Mouse (Mus musculus) midbrain, embryonic 13.5 days (tissue): Measurements from ENCODE around the gene Pcyt1b. TPM values are rescaled to one million over a fixed set of nuclear protein-coding genes. Genes with fewer than 3 reads are reported as not detected.
A peak's percentile ranks its signal among the peaks of the same experiment; 100 is the strongest.

Experiments
- ATAC-seq: fragments of 200-750 bp; cut with Nextera tagmentation; 2 replicates; pipeline ENCODE4 v1.8.0; 2017; ENCODE audit warnings: mild to moderate bottlenecking, moderate TSS enrichment, moderate library complexity
- H3K27ac ChIP-seq: fragments of 300-500 bp; sonication (generic); 2 replicates; pipeline ENCODE4 v1.5.1; 2015; ENCODE audit warnings: inconsistent platforms, mild to moderate bottlenecking, moderate library complexity
- H3K27me3 ChIP-seq: fragments of 300-500 bp; sonication (generic); 2 replicates; pipeline ENCODE4 v1.6.1; 2015; ENCODE audit warnings: mild to moderate bottlenecking, inconsistent platforms
- H3K36me3 ChIP-seq: fragments of 300-500 bp; sonication (generic); 2 replicates; pipeline ENCODE4 v1.6.1; 2015; ENCODE audit warnings: mild to moderate bottlenecking, inconsistent platforms
- H3K4me1 ChIP-seq: fragments of 300-500 bp; sonication (generic); replicated peaks from 2 replicates; pipeline ENCODE4 v1.6.1; 2015; ENCODE audit warnings: inconsistent platforms
- H3K4me2 ChIP-seq: fragments of 300-500 bp; sonication (generic); replicated peaks from 2 replicates; pipeline ENCODE4 v1.6.1; 2015; ENCODE audit warnings: moderate library complexity, mild to moderate bottlenecking, inconsistent platforms
- H3K4me3 ChIP-seq: fragments of 300-500 bp; sonication (generic); replicated peaks from 2 replicates; pipeline ENCODE4 v1.5.1; 2015; ENCODE audit warnings: mild to moderate bottlenecking, inconsistent platforms
- H3K9ac ChIP-seq: fragments of 300-500 bp; sonication (generic); replicated peaks from 2 replicates; pipeline ENCODE4 v1.6.1; 2015; ENCODE audit warnings: mild to moderate bottlenecking, inconsistent platforms
- H3K9me3 ChIP-seq: fragments of 300-500 bp; sonication (generic); 2 replicates; pipeline ENCODE4 v1.6.1; 2016; ENCODE audit warnings: mild to moderate bottlenecking, inconsistent platforms
- WGBS: fragments of 180-500 bp; shearing (Covaris S2); methylation state at CpG from one replicate; pipeline ENCODE4 v1.1.7; 2015; 5-methylcytosine and 5-hydroxymethylcytosine counted together
- polyA plus RNA-seq: library from polyadenylated mRNA; unstranded; fragments of >200 nt; fragmentation: Nextera tagmentation; extraction: Ambion mirVana; gene quantifications from 2 replicates; pipeline ENCODE4 v1.2.1, GENCODE M21; 2015

The Pcyt1b gene
- polyA plus RNA-seq, 1 experiment from 2014 or later = 22.6 TPM

- 20% methylated on average over 19 of the region's 19 CpGs for WGBS
These were observed 20.5 kb downstream of the Pcyt1b start for GRCm38 (mm10) chrX:93674836-93675795.

GRCm38 (mm10) chrX:93676228-93676627 is 21.6 kb downstream of the Pcyt1b start:
- peak overlapping the region; percentile 92 for H3K27ac ChIP-seq
- H3K4me3 ChIP-seq = peak overlapping the region; percentile 42
- no peak for ATAC-seq
- H3K9ac ChIP-seq = no peak overlapping the region
- H3K4me1 ChIP-seq = peaks cover 13% of the 10 kb centered on the region; the same call in 1 of the 2 replicates
- no peaks in the 10 kb centered on the region for H3K9me3 ChIP-seq
- WGBS = 54% methylated on average over 2 of the region's 2 CpGs
- no peaks in the 10 kb centered on the region for H3K27me3 ChIP-seq
- H3K36me3 ChIP-seq = no peaks in the 10 kb centered on the region
- peak overlapping the region; percentile 51 for H3K4me2 ChIP-seq

More at GRCm38 (mm10) chrX:93674836-93675795, 20.5 kb downstream of the Pcyt1b start:
- no peaks in the 10 kb centered on the region for H3K9me3 ChIP-seq
- ATAC-seq = peak; percentile 99
- H3K9ac ChIP-seq = peak overlapping the region; percentile 60
- peak overlapping the region; percentile 51 for H3K4me2 ChIP-seq
- H3K27ac ChIP-seq = peak overlapping the region; percentile 92
- H3K36me3 ChIP-seq = no peaks in the 10 kb centered on the region
- H3K4me3 ChIP-seq = peak overlapping the region; percentile 42
- peaks cover 13% of the 10 kb centered on the region; the same call in 1 of the 2 replicates for H3K4me1 ChIP-seq
- H3K27me3 ChIP-seq = no peaks in the 10 kb centered on the region

GRCm38 (mm10) chrX:93689287-93689686 is 34.6 kb downstream of the Pcyt1b start:
- H3K4me1 ChIP-seq = 0 out of 2 replicates have a peak, but pooled peaks cover 3% of the 10 kb centered on the region
- H3K27ac ChIP-seq = no peak overlapping the region
- no peak overlapping the region for H3K4me3 ChIP-seq
- H3K9ac ChIP-seq = no peak overlapping the region
- no peaks in the 10 kb centered on the region for H3K9me3 ChIP-seq
- 84% methylated on average over 6 of the region's 6 CpGs for WGBS
- no peak for ATAC-seq
- H3K4me2 ChIP-seq = no peak overlapping the region
- H3K27me3 ChIP-seq = no peaks in the 10 kb centered on the region
- no peaks in the 10 kb centered on the region for H3K36me3 ChIP-seq

GRCm38 (mm10) chrX:93690672-93691071 is 36.0 kb downstream of the Pcyt1b start:
- Histone ChIP-seq H3K9ac (no peak overlapping the region), H3K4me1 (0 out of 2 replicates have a peak, but pooled peaks cover 3% of the 10 kb centered on the region), H3K36me3 (no peaks in the 10 kb centered on the region), H3K9me3 (no peaks in the 10 kb centered on the region), H3K4me3 (no peak overlapping the region), H3K27me3 (no peaks in the 10 kb centered on the region), H3K27ac (no peak overlapping the region), H3K4me2 (no peak overlapping the region)
- no peak for ATAC-seq
- WGBS = 90% methylated on average over 8 of the region's 8 CpGs

- H3K27ac ChIP-seq = no peak overlapping the region
- no peak overlapping the region for H3K4me3 ChIP-seq
- H3K27me3 ChIP-seq = no peaks in the 10 kb centered on the region
- 74% methylated on average over 1 of the region's 1 CpGs for WGBS
- H3K9me3 ChIP-seq = no peaks in the 10 kb centered on the region
- no peak overlapping the region for H3K4me2 ChIP-seq
- H3K36me3 ChIP-seq = no peaks in the 10 kb centered on the region
- H3K9ac ChIP-seq = no peak overlapping the region
- H3K4me1 ChIP-seq = 0 out of 2 replicates have a peak, but pooled peaks cover 3% of the 10 kb centered on the region
- no peak for ATAC-seq
These were observed 42.9 kb downstream of the Pcyt1b start for GRCm38 (mm10) chrX:93697596-93697995.

GRCm38 (mm10) chrX:93700528-93701225 is 46.0 kb downstream of the Pcyt1b start:
- H3K4me2 ChIP-seq = no peak overlapping the region
- 63% methylated on average over 8 of the region's 8 CpGs for WGBS
- no peaks in the 10 kb centered on the region for H3K9me3 ChIP-seq
- peak; percentile 83 for ATAC-seq
- no peak overlapping the region for H3K27ac ChIP-seq
- no peak overlapping the region for H3K9ac ChIP-seq
- 0 out of 2 replicates have a peak, but pooled peaks cover 3% of the 10 kb centered on the region for H3K4me1 ChIP-seq
- no peaks in the 10 kb centered on the region for H3K27me3 ChIP-seq
- H3K36me3 ChIP-seq = no peaks in the 10 kb centered on the region
- no peak overlapping the region for H3K4me3 ChIP-seq

GRCm38 (mm10) chrX:93712566-93712965 is 57.9 kb downstream of the Pcyt1b start:
- H3K36me3 ChIP-seq = no peaks in the 10 kb centered on the region
- no peak overlapping the region for H3K4me2 ChIP-seq
- no peaks in the 10 kb centered on the region for H3K9me3 ChIP-seq
- no peak overlapping the region for H3K9ac ChIP-seq
- H3K27me3 ChIP-seq = no peaks in the 10 kb centered on the region
- no peak overlapping the region for H3K4me3 ChIP-seq
- ATAC-seq = no peak
- H3K4me1 ChIP-seq = no peaks in the 10 kb centered on the region
- no peak overlapping the region for H3K27ac ChIP-seq
- 79% methylated on average over 1 of the region's 1 CpGs for WGBS

GRCm38 (mm10) chrX:93729529-93729928 is 74.9 kb downstream of the Pcyt1b start:
- H3K9me3 ChIP-seq = no peaks in the 10 kb centered on the region
- no peak overlapping the region for H3K27ac ChIP-seq
- H3K9ac ChIP-seq = no peak overlapping the region
- no peaks in the 10 kb centered on the region for H3K27me3 ChIP-seq
- H3K36me3 ChIP-seq = 0 out of 2 replicates have a peak, but pooled peaks cover 3% of the 10 kb centered on the region
- H3K4me3 ChIP-seq = no peak overlapping the region
- WGBS = 91% methylated on average over 1 of the region's 1 CpGs
- no peaks in the 10 kb centered on the region for H3K4me1 ChIP-seq
- no peak overlapping the region for H3K4me2 ChIP-seq
- no peak for ATAC-seq

- no peak for ATAC-seq
- Histone ChIP-seq H3K4me2 (no peak overlapping the region), H3K4me1 (no peaks in the 10 kb centered on the region), H3K9ac (no peak overlapping the region), H3K27ac (no peak overlapping the region), H3K4me3 (no peak overlapping the region), H3K27me3 (no peaks in the 10 kb centered on the region), H3K36me3 (peaks cover 14% of the 10 kb centered on the region; the same call in 1 of the 2 replicates), H3K9me3 (no peaks in the 10 kb centered on the region)
- 75% methylated on average over 8 of the region's 8 CpGs for WGBS
These were observed 76.2 kb downstream of the Pcyt1b start for GRCm38 (mm10) chrX:93730854-93731253.

GRCm38 (mm10) chrX:93732407-93732806 is 77.7 kb downstream of the Pcyt1b start:
- ATAC-seq = no peak
- Histone ChIP-seq H3K4me2 (no peak overlapping the region), H3K36me3 (peaks cover 15% of the 10 kb centered on the region; the same call in 1 of the 2 replicates)

GRCm38 (mm10) chrX:93732975-93733748 is 78.5 kb downstream of the Pcyt1b start:
- H3K4me2 ChIP-seq = no peak overlapping the region
- WGBS = 53% methylated on average over 6 of the region's 6 CpGs
- no peaks in the 10 kb centered on the region for H3K9me3 ChIP-seq
- no peak overlapping the region for H3K4me3 ChIP-seq
- H3K36me3 ChIP-seq = peaks cover 15% of the 10 kb centered on the region; the same call in 1 of the 2 replicates
- no peak overlapping the region for H3K27ac ChIP-seq
- ATAC-seq = peak; percentile 45; the same call in 1 of the 2 replicates
- no peak overlapping the region for H3K9ac ChIP-seq
- H3K27me3 ChIP-seq = no peaks in the 10 kb centered on the region
- no peaks in the 10 kb centered on the region for H3K4me1 ChIP-seq

More at GRCm38 (mm10) chrX:93732407-93732806, 77.7 kb downstream of the Pcyt1b start:
- no peak overlapping the region for H3K9ac ChIP-seq
- H3K27ac ChIP-seq = no peak overlapping the region
- no peaks in the 10 kb centered on the region for H3K4me1 ChIP-seq
- H3K4me3 ChIP-seq = no peak overlapping the region
- no peaks in the 10 kb centered on the region for H3K9me3 ChIP-seq
- no peaks in the 10 kb centered on the region for H3K27me3 ChIP-seq
